Mouse (Mus musculus): ENCODE results near the gene Vmn1r39. TPM values are rescaled to one million over a fixed set of nuclear protein-coding genes. Genes with fewer than 3 reads are reported as not detected.
"Not testable (repeated sequence)": the region's sequence is repeated elsewhere in the genome, so short reads cannot be mapped to it uniquely, and the experiment has no call there.

Gene Vmn1r39
- not detected for total RNA-seq (2022)

GRCm38 (mm10) chr6:66810509-66810908 lies at the start of gene Vmn1r39:
Gene Vmn1r39 (minus strand): TSS chr6:66810609.
- DNase-seq (ENCODE audit: low spot score in 2 of 2) = no peak

GRCm38 (mm10) chr6:66859391-66859790 lies 49.0 kb upstream of the Vmn1r39 start:
- DNase-seq (ENCODE audit: low spot score in 2 of 2) = no peak

GRCm38 (mm10) chr6:66858356-66858755 lies 47.9 kb upstream of the Vmn1r39 start:
- DNase-seq (ENCODE audit: low spot score in 2 of 2) = no peak

- no peak for DNase-seq (ENCODE audit: low spot score in 2 of 2)
Measured at GRCm38 (mm10) chr6:66856236-66856635, 45.8 kb upstream of the Vmn1r39 start.

GRCm38 (mm10) chr6:66848936-66849335 lies 38.5 kb upstream of the Vmn1r39 start:
- no peak for DNase-seq (ENCODE audit: low spot score in 2 of 2)

GRCm38 (mm10) chr6:66840631-66841030 lies 30.2 kb upstream of the Vmn1r39 start:
- DNase-seq (ENCODE audit: low spot score in 2 of 2) = peak in 1 of 2 experiments; percentile 3

GRCm38 (mm10) chr6:66836932-66837331 lies 26.5 kb upstream of the Vmn1r39 start:
- DNase-seq (ENCODE audit: low spot score in 2 of 2) = no peak

- no peak for DNase-seq (ENCODE audit: low spot score in 2 of 2)
Measured at GRCm38 (mm10) chr6:66806311-66806710, 4.1 kb downstream of the Vmn1r39 start.

GRCm38 (mm10) chr6:66805713-66806112 lies 4.7 kb downstream of the Vmn1r39 start:
- DNase-seq (ENCODE audit: low spot score in 2 of 2) = no peak

GRCm38 (mm10) chr6:66782527-66782926 lies 27.9 kb downstream of the Vmn1r39 start, which contains the start of gene Vmn1r38:
Gene Vmn1r38 (minus strand): TSS chr6:66782627.
- not testable (repeated sequence) for DNase-seq (ENCODE audit: low spot score in 2 of 2)

Other genes starting within 250 kb of the Vmn1r39 start
- not detected for gene Vmn1r33, start 192.3 kb downstream of the Vmn1r39 start, total RNA-seq (2022)
- gene Vmn1r34, start 166.7 kb downstream of the Vmn1r39 start, total RNA-seq (2022) = not detected
- gene Vmn1r35, start 124.7 kb downstream of the Vmn1r39 start, total RNA-seq (2022) = not detected
- gene Vmn1r36, start 91.4 kb downstream of the Vmn1r39 start, total RNA-seq (2022) = not detected
- gene Vmn1r37, start 81.2 kb downstream of the Vmn1r39 start, total RNA-seq (2022) = not detected
- gene Vmn1r38, start 28.0 kb downstream of the Vmn1r39 start, total RNA-seq (2022) = not detected
- 10 to 100 TPM; 57.5 to 66.2 (median 59.2) TPM for gene Gng12, start 85.8 kb upstream of the Vmn1r39 start, total RNA-seq (2022)
- 10 to 100 TPM in 1 of 4 experiments, 1 to 10 TPM in 3; 6.9 to 10.0 (median 8.6) TPM for gene Gadd45a, start 226.8 kb upstream of the Vmn1r39 start, total RNA-seq (2022)

Measured in left cerebral cortex, adult 8-10 months (tissue).